Mouse (Mus musculus): Measurements from ENCODE around the gene Mif4gd. TPM values are rescaled to one million over a fixed set of nuclear protein-coding genes. Genes with fewer than 3 reads are reported as not detected.
A peak's percentile ranks its signal among the peaks of the same experiment; 100 is the strongest.

Gene Mif4gd
- polyA plus RNA-seq, 1 experiment from 2014 or later: 9.1 TPM

- no peaks in the 10 kb centered on the region for H3K9me3 ChIP-seq
- H3K4me3 ChIP-seq: no peak overlapping the region
- H3K4me2 ChIP-seq (replicated peaks): no peak overlapping the region
- no peaks in the 10 kb centered on the region for H3K27me3 ChIP-seq
- WGBS: 90% methylated on average over 7 of the region's 7 CpGs
- no peak overlapping the region for H3K27ac ChIP-seq (replicated peaks)
- no peak overlapping the region for H3K9ac ChIP-seq (replicated peaks)
- ATAC-seq (replicated peaks): no peak
- H3K36me3 ChIP-seq: peaks cover 87% of the 10 kb centered on the region
- H3K4me1 ChIP-seq: no peaks in the 10 kb centered on the region
Measured at GRCm38 (mm10) chr11:115585573-115586100, 27.1 kb downstream of the Mif4gd start.

- Histone ChIP-seq H3K9me3 (no peaks in the 10 kb centered on the region), H3K4me2 (replicated peaks) (no peak overlapping the region), H3K4me3 (no peak overlapping the region), H3K27me3 (no peaks in the 10 kb centered on the region), H3K27ac (replicated peaks) (no peak overlapping the region), H3K9ac (replicated peaks) (no peak overlapping the region), H3K4me1 (no peaks in the 10 kb centered on the region), H3K36me3 (peaks cover 82% of the 10 kb centered on the region)
- WGBS: 87% methylated on average over 10 of the region's 10 CpGs
- no peak for ATAC-seq (replicated peaks)
Measured at GRCm38 (mm10) chr11:115584376-115585073, 28.2 kb downstream of the Mif4gd start.

GRCm38 (mm10) chr11:115582913-115583606, 29.7 kb downstream of the Mif4gd start:
- no peak for ATAC-seq (replicated peaks)
- H3K9me3 ChIP-seq: no peaks in the 10 kb centered on the region
- H3K9ac ChIP-seq (replicated peaks): no peak overlapping the region
- H3K4me1 ChIP-seq: no peaks in the 10 kb centered on the region
- H3K4me2 ChIP-seq (replicated peaks): no peak overlapping the region
- 86% methylated on average over 10 of the region's 10 CpGs for WGBS
- no peak overlapping the region for H3K4me3 ChIP-seq
- no peaks in the 10 kb centered on the region for H3K27me3 ChIP-seq
- peaks cover 86% of the 10 kb centered on the region for H3K36me3 ChIP-seq
- no peak overlapping the region for H3K27ac ChIP-seq (replicated peaks)

- Histone ChIP-seq H3K27me3 (no peaks in the 10 kb centered on the region), H3K4me1 (no peaks in the 10 kb centered on the region), H3K36me3 (peaks cover 55% of the 10 kb centered on the region), H3K4me2 (replicated peaks) (no peak overlapping the region), H3K9me3 (no peaks in the 10 kb centered on the region), H3K9ac (replicated peaks) (no peak overlapping the region), H3K4me3 (no peak overlapping the region), H3K27ac (replicated peaks) (no peak overlapping the region)
- ATAC-seq (replicated peaks): no peak
Measured at GRCm38 (mm10) chr11:115579080-115579479, 33.7 kb downstream of the Mif4gd start.

- Histone ChIP-seq H3K4me1 (peaks cover 19% of the 10 kb centered on the region), H3K4me2 (replicated peaks) (peak overlapping the region; percentile 87), H3K27me3 (no peaks in the 10 kb centered on the region), H3K27ac (replicated peaks) (no peak overlapping the region), H3K36me3 (peaks cover 32% of the 10 kb centered on the region), H3K9ac (replicated peaks) (peak overlapping the region; percentile 85), H3K9me3 (no peaks in the 10 kb centered on the region), H3K4me3 (peak overlapping the region; percentile 90)
- 18% methylated on average over 7 of the region's 7 CpGs for WGBS
- ATAC-seq (replicated peaks): no peak
Measured at GRCm38 (mm10) chr11:115564961-115565360, 47.8 kb downstream of the Mif4gd start.

- H3K9ac ChIP-seq (replicated peaks): peak within 1 kb of the TSS; percentile 85
- peak within 1 kb of the TSS; percentile 90 for H3K4me3 ChIP-seq
- H3K4me2 ChIP-seq (replicated peaks): peak within 1 kb of the TSS; percentile 87
- H3K4me1 ChIP-seq: peaks cover 19% of the 10 kb centered on the region
- H3K36me3 ChIP-seq: peaks cover 25% of the 10 kb centered on the region
- peak; percentile 93 for ATAC-seq (replicated peaks)
- H3K9me3 ChIP-seq: no peaks in the 10 kb centered on the region
- no peaks in the 10 kb centered on the region for H3K27me3 ChIP-seq
- WGBS: under 1% methylated on average over 42 of the region's 42 CpGs
- H3K27ac ChIP-seq (replicated peaks): peak within 1 kb of the TSS; percentile 88
Measured at GRCm38 (mm10) chr11:115564064-115564809, 48.5 kb downstream of the Mif4gd start, which contains the start of gene Nup85. Gene Nup85, plus strand, starts transcription at chr11:115564434.

GRCm38 (mm10) chr11:115563406-115563805, 49.4 kb downstream of the Mif4gd start:
- Histone ChIP-seq H3K27me3 (no peaks in the 10 kb centered on the region), H3K4me1 (peaks cover 19% of the 10 kb centered on the region), H3K4me2 (replicated peaks) (peak overlapping the region; percentile 87), H3K9me3 (no peaks in the 10 kb centered on the region), H3K4me3 (peak overlapping the region; percentile 90), H3K9ac (replicated peaks) (peak overlapping the region; percentile 85), H3K27ac (replicated peaks) (peak overlapping the region; percentile 88), H3K36me3 (peaks cover 17% of the 10 kb centered on the region)
- 40% methylated on average over 4 of the region's 4 CpGs for WGBS
- no peak for ATAC-seq (replicated peaks)

Other genes with a start within 250 kb of the Mif4gd start
- gene Hid1, start 245.2 kb downstream of the Mif4gd start, polyA plus RNA-seq (2015; fragmentation: Nextera tagmentation; extraction: Ambion mirVana): 48.9 and 50.3 TPM in 2 replicates
- 20.9 and 21.2 TPM in 2 replicates for gene Cdr2l, start 231.1 kb downstream of the Mif4gd start, polyA plus RNA-seq (2015; fragmentation: Nextera tagmentation; extraction: Ambion mirVana)
- 178 and 192 TPM in 2 replicates for gene Mrpl58, start 209.2 kb downstream of the Mif4gd start, polyA plus RNA-seq (2015; fragmentation: Nextera tagmentation; extraction: Ambion mirVana)
- 722 and 770 TPM in 2 replicates for gene Atp5h, start 193.0 kb downstream of the Mif4gd start, polyA plus RNA-seq (2015; fragmentation: Nextera tagmentation; extraction: Ambion mirVana)
- 23.6 and 26.3 TPM in 2 replicates for gene Kctd2, start 192.8 kb downstream of the Mif4gd start, polyA plus RNA-seq (2015; fragmentation: Nextera tagmentation; extraction: Ambion mirVana)
- gene Trim80, start 172.4 kb downstream of the Mif4gd start, polyA plus RNA-seq (2015; fragmentation: Nextera tagmentation; extraction: Ambion mirVana): not detected in 2 replicates
- gene Slc16a5, start 150.5 kb downstream of the Mif4gd start, polyA plus RNA-seq (2015; fragmentation: Nextera tagmentation; extraction: Ambion mirVana): 0.10 TPM in 1 of 2 replicates, not detected in the other
- gene Armc7, start 137.3 kb downstream of the Mif4gd start, polyA plus RNA-seq (2015; fragmentation: Nextera tagmentation; extraction: Ambion mirVana): 15.6 and 16.1 TPM in 2 replicates
- gene Nt5c, start 121.1 kb downstream of the Mif4gd start, polyA plus RNA-seq (2015; fragmentation: Nextera tagmentation; extraction: Ambion mirVana): 94.3 and 102 TPM in 2 replicates
- gene Jpt1, start 98.6 kb downstream of the Mif4gd start, polyA plus RNA-seq (2015; fragmentation: Nextera tagmentation; extraction: Ambion mirVana): 1,941 and 1,977 TPM in 2 replicates
- gene Sumo2, start 76.7 kb downstream of the Mif4gd start, polyA plus RNA-seq (2015; fragmentation: Nextera tagmentation; extraction: Ambion mirVana): 1,191 and 1,214 TPM in 2 replicates
- 127 and 138 TPM in 2 replicates for gene Nup85, start 48.5 kb downstream of the Mif4gd start, polyA plus RNA-seq (2015; fragmentation: Nextera tagmentation; extraction: Ambion mirVana)
- 70.3 and 73.6 TPM in 2 replicates for gene Mrps7, start 9.0 kb downstream of the Mif4gd start, polyA plus RNA-seq (2015; fragmentation: Nextera tagmentation; extraction: Ambion mirVana)
- gene Gga3, start 8.9 kb downstream of the Mif4gd start, polyA plus RNA-seq (2015; fragmentation: Nextera tagmentation; extraction: Ambion mirVana): 28.1 and 28.2 TPM in 2 replicates
- 55.3 and 56.1 TPM in 2 replicates for gene Slc25a19, start 15.3 kb upstream of the Mif4gd start, polyA plus RNA-seq (2015; fragmentation: Nextera tagmentation; extraction: Ambion mirVana)
- 180 and 199 TPM in 2 replicates for gene Grb2, start 95.6 kb upstream of the Mif4gd start, polyA plus RNA-seq (2015; fragmentation: Nextera tagmentation; extraction: Ambion mirVana)
- gene Tmem94, start 152.5 kb upstream of the Mif4gd start, polyA plus RNA-seq (2015; fragmentation: Nextera tagmentation; extraction: Ambion mirVana): 27.6 and 29.8 TPM in 2 replicates
- gene Caskin2, start 200.7 kb upstream of the Mif4gd start, polyA plus RNA-seq (2015; fragmentation: Nextera tagmentation; extraction: Ambion mirVana): 7.8 and 7.9 TPM in 2 replicates
- gene Tsen54, start 201.8 kb upstream of the Mif4gd start, polyA plus RNA-seq (2015; fragmentation: Nextera tagmentation; extraction: Ambion mirVana): 24.2 and 25.9 TPM in 2 replicates
- gene Llgl2, start 211.1 kb upstream of the Mif4gd start, polyA plus RNA-seq (2015; fragmentation: Nextera tagmentation; extraction: Ambion mirVana): 1.0 and 1.1 TPM in 2 replicates
- gene Myo15b, start 245.4 kb upstream of the Mif4gd start, polyA plus RNA-seq (2015; fragmentation: Nextera tagmentation; extraction: Ambion mirVana): 0.17 TPM in 1 of 2 replicates, not detected in the other